Mouse (Mus musculus) brown adipose tissue, adult 24 weeks (tissue): ENCODE measurements around the gene Ptprm. TPM values are rescaled to one million over a fixed set of nuclear protein-coding genes. Genes with fewer than 3 reads are reported as not detected.
A peak's percentile ranks its signal among the peaks of the same experiment; 100 is the strongest.

Source experiments
- H3K27ac ChIP-seq: fragments of 200-500 bp; replicated peaks from 2 replicates; pipeline ENCODE4 v1.5.1; 2012; ENCODE audit warnings: low read depth, mild to moderate bottlenecking, low read length
- H3K4me1 ChIP-seq: fragments of 200-500 bp; 2 replicates; pipeline ENCODE4 v1.6.1; 2012; ENCODE audit warnings: low read length, mixed read lengths; ENCODE audit not compliant: control insufficient read depth, insufficient read depth, insufficient read length
- H3K4me3 ChIP-seq: fragments of 200-500 bp; 2 replicates; pipeline ENCODE4 v1.5.1; 2012; ENCODE audit warnings: low read depth, mild to moderate bottlenecking, low read length, moderate library complexity; ENCODE audit not compliant: insufficient read depth
- polyA plus RNA-seq: library from polyadenylated mRNA; stranded (reverse); fragments of >200 nt; gene quantifications from 2 replicates; pipeline ENCODE4 v1.2.4, GENCODE M21; 2012; ENCODE audit not compliant: missing spikeins, insufficient read depth, insufficient read length

Ptprm gene
- polyA plus RNA-seq, 1 experiment: 23.5 TPM

DNA sequence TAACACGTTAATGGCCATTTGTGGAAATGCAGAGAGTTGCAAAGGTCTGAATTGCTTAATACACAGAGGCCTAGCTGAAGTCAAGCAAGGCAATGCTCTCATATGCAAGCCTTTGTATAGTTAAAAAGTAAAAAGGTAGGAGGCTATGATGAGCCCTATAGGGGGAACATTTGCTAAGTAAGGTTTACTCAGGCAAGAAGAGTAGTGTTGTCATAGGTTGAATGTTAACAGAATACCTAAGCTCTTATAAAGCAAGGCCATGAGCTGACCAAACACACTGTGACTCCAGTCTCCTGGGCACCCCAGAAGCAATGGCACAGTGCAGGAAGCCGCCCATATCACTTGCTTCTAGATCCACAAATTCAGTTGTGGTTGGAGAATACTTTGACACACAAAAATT, 267.4 kb downstream of the Ptprm start:
- no peak overlapping the region for H3K4me3 ChIP-seq
- peaks cover 24% of the 10 kb centered on the region for H3K4me1 ChIP-seq
- H3K27ac ChIP-seq: no peak overlapping the region

GRCm38 (mm10) chr17:67084501-67084900, 269.8 kb downstream of the Ptprm start:
- Histone ChIP-seq H3K4me3 (no peak overlapping the region), H3K27ac (no peak overlapping the region), H3K4me1 (peaks cover 18% of the 10 kb centered on the region)

- Histone ChIP-seq H3K27ac (no peak overlapping the region), H3K4me1 (peaks cover 19% of the 10 kb centered on the region), H3K4me3 (no peak overlapping the region)
Measured at GRCm38 (mm10) chr17:67084093-67084492, 270.2 kb downstream of the Ptprm start.

GRCm38 (mm10) chr17:67079570-67079969, 274.7 kb downstream of the Ptprm start:
- Histone ChIP-seq H3K4me1 (peaks cover 23% of the 10 kb centered on the region), H3K27ac (no peak overlapping the region), H3K4me3 (no peak overlapping the region)

- H3K4me1 ChIP-seq: peaks cover 13% of the 10 kb centered on the region
- no peak overlapping the region for H3K27ac ChIP-seq
- no peak overlapping the region for H3K4me3 ChIP-seq
Measured at GRCm38 (mm10) chr17:67073580-67073979, 280.7 kb downstream of the Ptprm start.

DNA sequence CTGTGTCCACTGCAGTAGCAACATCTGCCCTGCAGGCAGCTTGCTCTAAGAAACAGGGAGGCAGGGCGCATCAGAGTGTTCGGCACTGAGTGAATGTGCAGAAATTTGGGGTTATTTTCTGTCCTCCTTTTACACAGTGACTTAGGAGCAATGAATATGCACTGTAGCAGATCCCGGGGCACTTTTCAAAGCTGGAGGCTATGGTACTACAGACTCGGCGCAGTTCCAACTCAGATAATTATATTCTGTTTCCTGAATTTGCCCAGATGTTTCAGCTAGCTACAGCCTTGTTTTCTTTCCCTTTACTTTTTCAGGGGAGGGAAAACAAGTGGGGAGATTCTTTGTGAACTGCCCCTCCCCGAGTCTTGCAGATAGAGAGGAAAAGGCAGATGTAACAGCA, 281.1 kb downstream of the Ptprm start:
- Histone ChIP-seq H3K4me1 (peaks cover 11% of the 10 kb centered on the region), H3K27ac (no peak overlapping the region), H3K4me3 (no peak overlapping the region)

DNA sequence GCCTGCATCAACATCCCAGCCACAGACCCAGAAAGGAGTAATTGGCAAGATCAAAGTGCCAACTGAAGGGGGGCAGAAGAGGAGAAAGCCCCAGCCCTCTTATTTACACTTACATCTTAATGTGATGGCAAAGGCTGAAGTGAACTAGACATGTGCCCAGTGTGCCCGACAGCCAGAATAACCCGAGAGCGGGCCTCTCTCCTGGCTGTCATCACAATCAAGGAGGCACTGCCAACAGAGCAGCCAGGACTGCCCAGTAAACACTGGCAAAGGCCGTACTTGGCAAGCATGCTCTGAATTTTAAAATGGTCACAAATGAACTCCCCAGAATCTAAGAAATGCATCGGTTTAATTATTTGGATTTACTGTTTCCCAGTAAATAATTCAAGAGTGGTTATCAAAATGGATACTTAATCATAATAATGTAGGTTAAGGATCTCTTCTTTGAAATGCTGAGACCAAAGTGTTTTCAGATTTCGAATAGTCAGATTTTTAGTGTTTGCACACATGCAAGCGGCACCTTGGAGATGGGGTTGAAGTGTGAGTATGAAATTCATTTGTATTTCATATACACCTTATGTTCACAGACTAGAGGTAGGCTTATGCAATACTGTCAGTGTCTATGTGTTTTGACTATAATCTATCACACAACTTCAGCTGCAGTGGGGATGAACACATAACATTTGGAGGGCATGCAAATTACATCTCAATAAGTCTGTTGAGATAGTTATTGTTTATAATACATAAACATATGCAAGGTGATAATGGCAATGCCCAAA, 282.8 kb downstream of the Ptprm start:
- Histone ChIP-seq H3K4me1 (peaks cover 10% of the 10 kb centered on the region), H3K27ac (no peak overlapping the region), H3K4me3 (no peak overlapping the region)

DNA sequence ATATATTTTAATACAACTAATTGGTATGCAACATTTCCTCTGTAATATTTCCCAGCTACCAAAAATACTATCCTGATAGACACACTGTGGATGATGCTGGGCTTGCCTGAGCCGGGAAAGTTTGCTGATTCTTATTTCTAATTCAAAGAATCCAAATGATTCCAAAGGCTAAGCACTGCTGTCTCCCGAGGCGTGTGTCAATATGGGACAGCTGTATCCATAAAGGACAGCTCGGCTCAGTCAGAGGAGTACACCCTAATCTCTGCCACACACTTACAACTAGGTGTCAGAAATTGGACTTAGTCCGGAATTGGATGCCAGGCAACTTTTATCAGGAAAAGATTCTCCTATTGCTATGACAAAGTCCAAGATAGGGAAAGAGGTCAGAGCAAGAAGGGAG, 290.6 kb downstream of the Ptprm start:
- H3K27ac ChIP-seq: no peak overlapping the region; the same call in 1 of the 2 replicates
- no peak overlapping the region for H3K4me3 ChIP-seq
- no peaks in the 10 kb centered on the region for H3K4me1 ChIP-seq

- Histone ChIP-seq H3K27ac (no peak overlapping the region), H3K4me1 (peaks cover 13% of the 10 kb centered on the region), H3K4me3 (no peak overlapping the region)
Measured at GRCm38 (mm10) chr17:67055681-67056080, 298.6 kb downstream of the Ptprm start.

GRCm38 (mm10) chr17:67054202-67054601, 300.1 kb downstream of the Ptprm start:
- H3K4me1 ChIP-seq: peaks cover 13% of the 10 kb centered on the region
- no peak overlapping the region for H3K27ac ChIP-seq
- no peak overlapping the region for H3K4me3 ChIP-seq

DNA sequence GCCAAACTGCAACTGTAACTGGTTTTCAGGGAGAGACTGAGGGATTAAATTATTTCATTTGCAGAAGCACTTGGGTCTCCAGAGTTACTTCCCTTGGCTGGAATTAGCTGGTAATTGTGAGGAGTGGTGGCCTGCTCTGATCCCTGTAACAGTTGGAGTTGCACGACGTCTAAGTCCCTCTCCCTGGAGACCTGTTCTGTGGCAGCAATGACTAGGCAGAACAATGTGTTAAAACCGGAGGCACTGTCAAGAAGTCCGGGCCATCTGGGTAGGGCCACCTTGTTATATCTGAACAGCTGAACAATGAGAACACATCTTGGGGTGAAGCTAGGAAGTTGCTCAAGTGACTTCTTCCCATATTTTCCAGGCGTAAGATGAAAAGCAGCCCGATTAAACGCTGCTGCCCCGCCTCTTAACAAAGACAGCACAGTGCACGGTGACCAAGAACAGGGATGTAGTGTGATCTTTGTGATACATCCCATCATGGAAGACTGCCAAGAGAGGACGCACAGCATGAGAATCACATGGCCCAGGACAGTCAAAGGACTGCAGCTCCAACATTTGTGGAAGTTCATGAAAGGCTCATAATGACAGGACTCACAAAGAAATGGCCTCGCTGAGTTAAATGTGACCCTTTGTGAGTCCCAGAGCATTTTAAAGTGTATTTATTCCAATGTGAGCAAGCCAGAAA, 301.5 kb downstream of the Ptprm start:
- peak overlapping the region; percentile 41; the same call in 1 of the 2 replicates for H3K27ac ChIP-seq

GRCm38 (mm10) chr17:67047697-67048096, 306.6 kb downstream of the Ptprm start:
- Histone ChIP-seq H3K4me3 (no peak overlapping the region), H3K4me1 (peaks cover 6% of the 10 kb centered on the region; the same call in 1 of the 2 replicates), H3K27ac (no peak overlapping the region)

More for the DNA sequence above, 301.5 kb downstream of the Ptprm start:
- Histone ChIP-seq H3K4me3 (no peak overlapping the region), H3K4me1 (peaks cover 13% of the 10 kb centered on the region)

- Histone ChIP-seq H3K27ac (no peak overlapping the region), H3K4me1 (no peaks in the 10 kb centered on the region), H3K4me3 (no peak overlapping the region)
Measured at GRCm38 (mm10) chr17:67038558-67038957, 315.7 kb downstream of the Ptprm start.

DNA sequence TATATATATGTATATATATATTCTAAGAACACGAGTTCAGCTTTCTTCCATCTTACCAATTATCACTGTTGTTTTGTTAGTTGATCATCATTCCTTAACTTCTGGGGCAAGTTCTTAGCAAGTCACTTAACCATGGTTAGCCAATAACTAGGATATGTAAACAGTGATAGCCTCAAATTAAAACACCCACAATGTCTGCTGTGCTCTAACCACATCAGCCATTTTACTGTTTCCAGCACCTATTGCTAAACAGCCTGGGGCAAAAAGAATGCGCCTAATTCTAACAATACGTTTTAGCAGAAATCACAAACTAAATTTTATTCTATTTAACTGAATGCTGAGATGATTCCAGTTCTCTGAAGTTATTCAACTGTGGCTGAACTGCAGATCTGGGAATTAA, 320.7 kb downstream of the Ptprm start:
- Histone ChIP-seq H3K4me3 (no peak overlapping the region), H3K4me1 (peaks cover 3% of the 10 kb centered on the region)

DNA sequence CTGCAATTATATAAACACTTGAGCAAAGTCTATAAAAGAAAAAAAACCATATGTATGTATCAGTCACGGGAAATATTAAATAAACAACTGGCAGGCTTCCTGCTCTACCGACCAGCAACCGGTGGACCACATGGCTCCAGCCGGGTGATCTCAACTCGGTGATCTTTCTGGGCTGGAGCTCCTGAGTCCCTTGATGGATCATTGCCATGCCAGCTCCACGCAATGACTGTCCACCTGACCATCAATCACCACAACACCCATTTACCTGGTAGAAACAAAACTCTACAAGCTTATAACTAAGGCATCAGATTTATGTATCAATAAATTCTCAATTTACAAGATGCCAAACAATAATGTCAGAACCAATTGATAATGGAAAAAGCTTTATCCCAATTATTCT, 322.2 kb downstream of the Ptprm start:
- Histone ChIP-seq H3K27ac (no peak overlapping the region), H3K4me1 (peaks cover 3% of the 10 kb centered on the region), H3K4me3 (no peak overlapping the region)

More for the DNA sequence above, 320.7 kb downstream of the Ptprm start:
- H3K27ac ChIP-seq: no peak overlapping the region

GRCm38 (mm10) chr17:67031341-67031740, 322.9 kb downstream of the Ptprm start:
- Histone ChIP-seq H3K27ac (no peak overlapping the region), H3K4me3 (no peak overlapping the region)

More at GRCm38 (mm10) chr17:67031341-67031740, 322.9 kb downstream of the Ptprm start:
- H3K4me1 ChIP-seq: peaks cover 3% of the 10 kb centered on the region
